Mouse (Mus musculus) limb, embryonic 15.5 days (tissue): ENCODE results near the gene Slc24a3. TPM values are rescaled to one million over a fixed set of nuclear protein-coding genes. Genes with fewer than 3 reads are reported as not detected.

Experiments
- ATAC-seq: fragments of 200-750 bp; cut with Nextera tagmentation; 2 replicates; pipeline ENCODE4 v1.8.0; 2017; ENCODE audit warnings: low read depth, moderate TSS enrichment; ENCODE audit not compliant: insufficient number of reproducible peaks, low FRiP score, low TSS enrichment
- H3K27ac ChIP-seq: fragments of 300-500 bp; sonication (generic); 2 replicates; pipeline ENCODE4 v1.5.1; 2015; ENCODE audit warnings: moderate library complexity, mild to moderate bottlenecking, inconsistent platforms
- H3K27me3 ChIP-seq: fragments of 300-500 bp; sonication (generic); 2 replicates; pipeline ENCODE4 v1.6.1; 2015; ENCODE audit warnings: inconsistent platforms
- H3K36me3 ChIP-seq: fragments of 300-500 bp; sonication (generic); 2 replicates; pipeline ENCODE4 v1.6.1; 2015; ENCODE audit warnings: inconsistent platforms
- H3K4me1 ChIP-seq: fragments of 300-500 bp; sonication (generic); 2 replicates; pipeline ENCODE4 v1.6.1; 2015; ENCODE audit warnings: inconsistent platforms
- H3K4me2 ChIP-seq: fragments of 300-500 bp; sonication (generic); 2 replicates; pipeline ENCODE4 v1.6.1; 2015; ENCODE audit warnings: mild to moderate bottlenecking, inconsistent platforms
- H3K4me3 ChIP-seq: fragments of 300-500 bp; sonication (generic); 2 replicates; pipeline ENCODE4 v1.5.1; 2015; ENCODE audit warnings: mild to moderate bottlenecking, inconsistent platforms
- H3K9ac ChIP-seq: fragments of 300-500 bp; sonication (generic); 2 replicates; pipeline ENCODE4 v1.6.1; 2015; ENCODE audit warnings: inconsistent platforms
- H3K9me3 ChIP-seq: fragments of 300-500 bp; sonication (generic); 2 replicates; pipeline ENCODE4 v1.6.1; 2016; ENCODE audit warnings: inconsistent platforms
- WGBS: fragments of 180-500 bp; shearing (Covaris S2); methylation state at CpG from one replicate; pipeline ENCODE4 v1.1.7; 2015; 5-methylcytosine and 5-hydroxymethylcytosine counted together
- polyA plus RNA-seq: library from polyadenylated mRNA; unstranded; fragments of >200 nt; fragmentation: Nextera tagmentation; extraction: Ambion mirVana; gene quantifications from 2 replicates; pipeline ENCODE4 v1.2.1, GENCODE M21; 2015

The Slc24a3 gene
- polyA plus RNA-seq, 1 experiment from 2014 or later, result 2.7 TPM

- H3K27me3 ChIP-seq, result no peaks in the 10 kb centered on the region
- 56% methylated on average over 3 of the region's 3 CpGs for WGBS
- no peak for ATAC-seq
- no peak overlapping the region for H3K27ac ChIP-seq
- H3K9ac ChIP-seq, result no peak overlapping the region
- no peak overlapping the region for H3K4me2 ChIP-seq
- H3K4me3 ChIP-seq, result no peak overlapping the region
- H3K4me1 ChIP-seq, result peaks cover 6% of the 10 kb centered on the region; the same call in 1 of the 2 replicates
- no peaks in the 10 kb centered on the region for H3K9me3 ChIP-seq
- H3K36me3 ChIP-seq, result no peaks in the 10 kb centered on the region
Observed at GRCm38 (mm10) chr2:145583103-145583502, 415.5 kb downstream of the Slc24a3 start.

DNA sequence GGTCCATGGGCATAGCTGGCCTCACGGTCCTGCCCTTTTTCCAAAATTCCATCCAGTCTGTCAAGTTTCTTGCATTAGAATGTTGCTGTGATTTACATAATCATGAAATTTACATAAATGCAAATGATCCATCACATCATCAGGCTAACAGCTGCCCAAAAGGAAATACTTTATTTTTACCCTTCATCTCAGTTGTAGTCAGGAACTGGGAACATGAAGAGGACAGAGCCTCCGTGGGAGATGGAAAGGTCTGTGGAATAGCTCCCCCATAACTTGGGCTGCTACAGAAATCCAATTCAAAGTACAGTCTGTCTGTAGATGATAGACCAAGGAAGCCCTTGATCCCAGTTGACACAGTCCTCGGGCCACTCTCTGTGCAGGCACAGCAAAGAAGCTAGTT, 417.9 kb downstream of the Slc24a3 start:
- H3K27me3 ChIP-seq, result no peaks in the 10 kb centered on the region
- 80% methylated on average over 3 of the region's 3 CpGs for WGBS

DNA sequence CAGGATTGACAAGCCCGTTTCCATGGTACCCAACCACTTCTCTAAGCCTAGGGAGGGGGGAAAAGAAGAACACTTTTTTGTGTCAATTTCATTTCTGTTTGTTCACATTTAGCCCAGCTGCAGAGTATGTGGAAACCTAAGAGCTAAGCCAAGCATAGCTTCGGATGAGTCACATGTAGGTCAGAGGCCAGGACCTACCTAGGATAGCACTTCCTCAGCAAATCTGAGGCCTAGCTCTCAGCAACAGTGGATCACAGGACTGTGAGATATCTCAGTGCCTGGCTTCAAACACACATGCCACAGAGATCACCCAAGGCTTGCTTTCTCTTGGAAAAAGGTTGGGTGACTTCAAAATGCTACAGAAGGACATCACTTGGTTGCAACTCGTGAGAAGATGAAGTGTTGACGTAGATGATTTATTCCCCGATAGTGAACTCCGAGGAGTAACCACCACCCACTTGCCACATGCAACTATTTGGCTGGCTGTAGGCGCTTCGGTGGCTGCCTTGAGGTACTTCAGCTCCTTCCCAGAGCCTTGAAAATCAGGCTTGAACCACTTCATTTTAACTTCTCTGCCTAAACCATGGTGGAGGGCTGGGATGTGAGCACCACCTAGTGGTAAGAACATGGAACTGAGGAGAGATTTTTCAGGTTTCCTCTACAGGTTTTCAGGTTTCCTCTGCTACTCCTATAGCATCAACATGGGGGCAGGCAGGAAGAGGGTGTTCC, 420.6 kb downstream of the Slc24a3 start:
- Histone ChIP-seq H3K4me3 (no peak overlapping the region), H3K4me1 (peaks cover 6% of the 10 kb centered on the region; the same call in 1 of the 2 replicates), H3K9ac (no peak overlapping the region), H3K9me3 (no peaks in the 10 kb centered on the region), H3K4me2 (no peak overlapping the region), H3K36me3 (no peaks in the 10 kb centered on the region), H3K27ac (no peak overlapping the region), H3K27me3 (no peaks in the 10 kb centered on the region)
- 57% methylated on average over 8 of the region's 8 CpGs for WGBS
- ATAC-seq, result no peak

More for the DNA sequence above, 417.9 kb downstream of the Slc24a3 start:
- Histone ChIP-seq H3K4me2 (no peak overlapping the region), H3K36me3 (no peaks in the 10 kb centered on the region), H3K4me1 (peaks cover 6% of the 10 kb centered on the region; the same call in 1 of the 2 replicates), H3K9ac (no peak overlapping the region), H3K9me3 (no peaks in the 10 kb centered on the region), H3K4me3 (no peak overlapping the region), H3K27ac (no peak overlapping the region)
- ATAC-seq, result no peak

- ATAC-seq, result no peak
- no peak overlapping the region for H3K4me2 ChIP-seq
- H3K27ac ChIP-seq, result no peak overlapping the region
- H3K36me3 ChIP-seq, result no peaks in the 10 kb centered on the region
- no peaks in the 10 kb centered on the region; the same call in 1 of the 2 replicates for H3K4me1 ChIP-seq
- no peak overlapping the region for H3K4me3 ChIP-seq
- no peaks in the 10 kb centered on the region for H3K9me3 ChIP-seq
- no peaks in the 10 kb centered on the region for H3K27me3 ChIP-seq
- no peak overlapping the region for H3K9ac ChIP-seq
- WGBS, result 85% methylated on average over 8 of the region's 8 CpGs
Observed at GRCm38 (mm10) chr2:145591881-145592280, 424.3 kb downstream of the Slc24a3 start.

DNA sequence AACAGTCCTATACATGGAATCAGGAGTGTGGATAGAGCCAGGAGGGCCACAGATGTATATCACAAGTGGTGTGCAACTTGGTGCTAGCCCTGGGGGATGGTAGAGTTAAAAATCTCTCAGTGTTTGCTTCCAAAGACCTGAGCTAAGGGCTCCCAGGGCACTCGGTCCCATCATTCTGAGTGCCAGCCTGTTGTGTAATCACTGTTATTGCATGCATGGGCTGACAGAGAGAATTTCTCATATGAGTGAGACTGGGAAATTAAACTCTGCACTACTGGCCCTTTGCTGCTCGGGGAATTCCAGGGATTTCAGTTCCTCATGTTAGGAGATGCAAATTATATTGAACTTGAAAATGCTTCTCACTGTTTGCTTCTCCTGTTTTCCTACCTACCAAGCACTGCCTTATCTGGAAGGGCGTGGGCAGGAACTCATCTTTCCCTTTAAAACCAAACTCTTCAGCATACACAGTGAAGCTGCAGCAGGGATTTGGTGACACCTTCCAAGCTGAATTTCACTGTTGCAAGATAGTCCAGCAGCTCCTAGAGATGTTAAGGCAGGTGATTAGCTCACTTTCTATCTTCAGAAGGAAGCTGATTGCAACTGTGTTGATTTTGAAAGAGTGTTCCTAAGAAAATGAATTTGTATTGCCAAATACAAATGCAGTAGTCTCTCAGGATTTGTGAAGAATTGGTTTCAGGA, 426.2 kb downstream of the Slc24a3 start:
- H3K4me3 ChIP-seq, result no peak overlapping the region
- H3K27me3 ChIP-seq, result no peaks in the 10 kb centered on the region
- no peaks in the 10 kb centered on the region; the same call in 1 of the 2 replicates for H3K4me1 ChIP-seq
- no peak for ATAC-seq
- H3K36me3 ChIP-seq, result no peaks in the 10 kb centered on the region
- no peak overlapping the region for H3K9ac ChIP-seq
- no peaks in the 10 kb centered on the region for H3K9me3 ChIP-seq
- 82% methylated on average over 3 of the region's 3 CpGs for WGBS
- H3K27ac ChIP-seq, result no peak overlapping the region
- H3K4me2 ChIP-seq, result no peak overlapping the region

DNA sequence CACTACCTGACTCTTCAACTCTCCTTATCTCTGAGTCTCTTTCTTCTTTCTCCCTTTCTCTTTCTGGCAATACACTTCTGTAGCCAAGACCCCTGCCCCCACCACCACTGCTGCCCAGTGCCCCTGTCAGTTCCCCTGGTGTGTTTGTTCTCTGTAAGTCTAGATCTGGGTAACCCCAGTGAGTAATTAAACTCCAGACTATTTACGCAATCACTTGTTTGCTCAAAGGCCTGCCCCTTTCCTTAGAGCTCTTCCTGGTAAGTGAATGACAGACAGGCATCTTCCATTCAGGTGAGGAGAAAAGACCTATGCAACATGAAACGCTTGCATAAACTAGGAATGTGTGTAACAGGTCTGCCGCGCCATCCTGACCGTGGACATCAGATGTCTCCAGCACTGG, 430.3 kb downstream of the Slc24a3 start:
- ATAC-seq, result no peak
- H3K4me2 ChIP-seq, result no peak overlapping the region
- H3K27ac ChIP-seq, result no peak overlapping the region
- H3K4me3 ChIP-seq, result no peak overlapping the region
- H3K4me1 ChIP-seq, result no peaks in the 10 kb centered on the region
- H3K9ac ChIP-seq, result no peak overlapping the region
- H3K9me3 ChIP-seq, result no peaks in the 10 kb centered on the region
- no peaks in the 10 kb centered on the region for H3K27me3 ChIP-seq
- WGBS, result 81% methylated on average over 5 of the region's 5 CpGs
- no peaks in the 10 kb centered on the region for H3K36me3 ChIP-seq

GRCm38 (mm10) chr2:145607844-145608243, 440.3 kb downstream of the Slc24a3 start:
- ATAC-seq, result no peak
- Histone ChIP-seq H3K9ac (no peak overlapping the region), H3K4me3 (no peak overlapping the region), H3K4me2 (no peak overlapping the region), H3K27ac (no peak overlapping the region), H3K27me3 (no peaks in the 10 kb centered on the region), H3K36me3 (no peaks in the 10 kb centered on the region), H3K9me3 (no peaks in the 10 kb centered on the region), H3K4me1 (peaks cover 6% of the 10 kb centered on the region; the same call in 1 of the 2 replicates)
- WGBS, result 80% methylated on average over 5 of the region's 5 CpGs

- Histone ChIP-seq H3K4me1 (peaks cover 6% of the 10 kb centered on the region; the same call in 1 of the 2 replicates), H3K27me3 (no peaks in the 10 kb centered on the region), H3K36me3 (no peaks in the 10 kb centered on the region), H3K4me2 (no peak overlapping the region), H3K9ac (no peak overlapping the region), H3K4me3 (no peak overlapping the region), H3K9me3 (no peaks in the 10 kb centered on the region), H3K27ac (no peak overlapping the region)
- WGBS, result 39% methylated on average over 15 of the region's 15 CpGs
- no peak for ATAC-seq
Observed at GRCm38 (mm10) chr2:145610796-145611705, 443.5 kb downstream of the Slc24a3 start.

GRCm38 (mm10) chr2:145612937-145613336, 445.4 kb downstream of the Slc24a3 start:
- Histone ChIP-seq H3K4me2 (no peak overlapping the region), H3K9me3 (no peaks in the 10 kb centered on the region), H3K4me3 (no peak overlapping the region), H3K4me1 (peaks cover 6% of the 10 kb centered on the region; the same call in 1 of the 2 replicates), H3K9ac (no peak overlapping the region), H3K36me3 (no peaks in the 10 kb centered on the region), H3K27ac (no peak overlapping the region), H3K27me3 (no peaks in the 10 kb centered on the region)
- ATAC-seq, result no peak
- 74% methylated on average over 8 of the region's 8 CpGs for WGBS

DNA sequence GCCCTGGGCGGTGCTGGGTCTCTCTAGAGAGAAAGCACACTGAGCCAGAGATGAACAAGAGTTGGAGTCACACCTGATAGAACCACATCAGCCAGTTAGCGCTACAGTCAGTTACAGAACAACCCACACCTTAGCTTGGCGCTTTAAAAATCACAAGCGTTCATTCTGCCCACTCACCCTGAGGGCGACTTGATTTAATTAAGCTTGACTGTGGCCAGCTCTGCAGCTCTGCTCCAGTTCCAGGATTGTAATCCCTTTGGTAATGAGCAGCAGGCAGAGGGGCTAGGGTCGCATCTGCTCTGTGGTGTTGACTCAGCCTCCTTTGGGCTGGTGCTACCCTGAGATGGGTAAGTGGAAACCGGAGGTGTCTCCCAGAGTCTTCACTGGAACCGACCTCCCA, 446.2 kb downstream of the Slc24a3 start:
- 51% methylated on average over 8 of the region's 8 CpGs for WGBS

DNA sequence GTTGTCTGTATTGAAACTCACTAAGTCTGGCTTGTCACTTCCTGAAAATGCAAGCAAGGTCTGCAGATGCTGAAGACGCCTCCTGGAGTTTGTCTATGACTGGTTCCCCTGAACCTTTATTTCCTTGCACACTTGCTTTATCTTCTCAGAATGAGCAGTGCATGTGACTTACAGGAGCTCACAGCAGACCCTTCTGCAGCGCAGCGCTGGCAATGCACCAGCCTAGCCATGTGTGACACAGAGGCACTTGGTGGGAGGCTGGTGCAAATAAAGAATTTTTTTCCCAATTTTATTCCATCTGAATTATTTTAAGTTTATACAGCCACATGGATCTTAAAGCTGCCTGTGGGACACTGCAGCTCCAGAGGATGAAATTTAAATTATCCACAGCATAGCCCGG, 452.1 kb downstream of the Slc24a3 start:
- Histone ChIP-seq H3K9ac (no peak overlapping the region), H3K9me3 (no peaks in the 10 kb centered on the region), H3K4me2 (no peak overlapping the region), H3K4me1 (no peaks in the 10 kb centered on the region), H3K27me3 (no peaks in the 10 kb centered on the region), H3K4me3 (no peak overlapping the region), H3K27ac (no peak overlapping the region), H3K36me3 (no peaks in the 10 kb centered on the region)
- no peak for ATAC-seq
- 66% methylated on average over 4 of the region's 4 CpGs for WGBS

More for the DNA sequence above, 446.2 kb downstream of the Slc24a3 start:
- Histone ChIP-seq H3K4me1 (peaks cover 6% of the 10 kb centered on the region; the same call in 1 of the 2 replicates), H3K4me3 (no peak overlapping the region), H3K4me2 (no peak overlapping the region), H3K9ac (no peak overlapping the region), H3K36me3 (no peaks in the 10 kb centered on the region), H3K27me3 (no peaks in the 10 kb centered on the region), H3K27ac (no peak overlapping the region), H3K9me3 (no peaks in the 10 kb centered on the region)
- ATAC-seq, result no peak
